Mouse (Mus musculus) adrenal gland (tissue): ENCODE measurements around the gene Rora.

Experiments used
- intact Hi-C: fragments of 180-260 bp; cut with DNase I; formaldehyde crosslinking; loops from one replicate; pipeline ENCODE4 v1.15.1; 2025

Rora gene

GRCm38 (mm10) chr9:69125787-69126161 is 472.2 kb downstream of the Rora start:
- intact Hi-C loops, result no loop called here

- intact Hi-C loops, result no loop called here
Measured at GRCm38 (mm10) chr9:69126595-69126994, 473.0 kb downstream of the Rora start.

- intact Hi-C loops, result no loop called here
Measured at GRCm38 (mm10) chr9:69128335-69128734, 474.7 kb downstream of the Rora start.

- intact Hi-C loops, result no loop called here
Measured at GRCm38 (mm10) chr9:69132995-69133394, 479.4 kb downstream of the Rora start.

- intact Hi-C loops, result no loop called here
Measured at GRCm38 (mm10) chr9:69133696-69134095, 480.1 kb downstream of the Rora start.

GRCm38 (mm10) chr9:69134604-69135003 is 481.0 kb downstream of the Rora start:
- intact Hi-C loops, result no loop called here

GRCm38 (mm10) chr9:69136821-69137220 is 483.2 kb downstream of the Rora start:
- intact Hi-C loops, result no loop called here

GRCm38 (mm10) chr9:69137398-69137797 is 483.8 kb downstream of the Rora start:
- intact Hi-C loops, result no loop called here

- intact Hi-C loops, result no loop called here
Measured at GRCm38 (mm10) chr9:69140144-69140543, 486.6 kb downstream of the Rora start.

- intact Hi-C loops, result no loop called here
Measured at GRCm38 (mm10) chr9:69141859-69142258, 488.3 kb downstream of the Rora start.

GRCm38 (mm10) chr9:69146937-69147336 is 493.4 kb downstream of the Rora start:
- intact Hi-C loops, result no loop called here

GRCm38 (mm10) chr9:69150224-69150623 is 496.6 kb downstream of the Rora start:
- intact Hi-C loops, result no loop called here

GRCm38 (mm10) chr9:69154684-69155083 is 501.1 kb downstream of the Rora start:
- intact Hi-C loops, result no loop called here

GRCm38 (mm10) chr9:69155836-69156595 is 502.4 kb downstream of the Rora start:
- intact Hi-C loops, result no loop called here

GRCm38 (mm10) chr9:69160818-69161217 is 507.2 kb downstream of the Rora start:
- intact Hi-C loops, result no loop called here

- intact Hi-C loops, result no loop called here
Measured at GRCm38 (mm10) chr9:69164653-69165052, 511.1 kb downstream of the Rora start.

GRCm38 (mm10) chr9:69165096-69165836 is 511.7 kb downstream of the Rora start:
- intact Hi-C loops, result no loop called here

- intact Hi-C loops, result no loop called here
Measured at GRCm38 (mm10) chr9:69174061-69174460, 520.5 kb downstream of the Rora start.

GRCm38 (mm10) chr9:69174527-69175116 is 521.0 kb downstream of the Rora start:
- intact Hi-C loops, result no loop called here

GRCm38 (mm10) chr9:69176988-69177387 is 523.4 kb downstream of the Rora start:
- intact Hi-C loops, result no loop called here

GRCm38 (mm10) chr9:69179224-69179623 is 525.6 kb downstream of the Rora start:
- intact Hi-C loops, result no loop called here

GRCm38 (mm10) chr9:69180961-69181360 is 527.4 kb downstream of the Rora start:
- intact Hi-C loops, result no loop called here
